Mouse (Mus musculus): ENCODE measurements around the gene Cenpx.

GRCm38 (mm10) chr11:120731395-120731794 lies 17.9 kb upstream of the Cenpx start:
- no peak for TF ChIP-seq POLR2A (IDR thresholded peaks at IDR 0.05; ENCODE audit: extremely low read depth, insufficient read depth, low read length)
- no peak for TF ChIP-seq CTCF (IDR thresholded peaks at IDR 0.05; ENCODE audit: extremely low read depth, insufficient read depth, low read length)

Data from cortical plate, adult 2 months (tissue).